In genomic region chr3:52029661-52030081, GRCm38 (mm10) we compare ENCODE assay signal across 8 mouse cellular contexts.
DNase-seq lines count a peak whose midpoint lies in the region; ATAC-seq and TF ChIP-seq lines count a peak whose summit lies in the region.

No protein-coding gene starts in this region.

- peak overlapping the region; percentile 3; the same call in 1 of the 2 replicates for H3K4me3 ChIP-seq in embryonic facial prominence, embryonic 14.5 days (ENCODE audit: low read depth, low read length)
- no peak overlapping the region; the same call in 1 of the 2 replicates for H3K4me3 ChIP-seq in hindbrain, embryonic 12.5 days
- H3K4me3 ChIP-seq in liver, adult 2 months (ENCODE audit: insufficient read depth, low read depth, low read length): peak overlapping the region; percentile 41
- no peak overlapping the region for H3K4me3 ChIP-seq in neural tube, embryonic 11.5 days (ENCODE audit: low read depth, low read length)
- no peak overlapping the region for H3K4me3 ChIP-seq in midbrain, postnatal 0 days (ENCODE audit: low read depth, low read length)

- no peaks in the 10 kb centered on the region for H3K9me3 ChIP-seq in embryonic facial prominence, embryonic 14.5 days (ENCODE audit: control insufficient read depth, low read length)
- H3K9me3 ChIP-seq in hindbrain, embryonic 12.5 days (replicated peaks): no peaks in the 10 kb centered on the region
- no peaks in the 10 kb centered on the region for H3K9me3 ChIP-seq in neural tube, embryonic 11.5 days (ENCODE audit: control insufficient read depth, low read length)
- no peaks in the 10 kb centered on the region for H3K9me3 ChIP-seq in midbrain, postnatal 0 days (ENCODE audit: low read length)

- peak overlapping the region; percentile 35; the same call in 1 of the 2 replicates for H3K4me2 ChIP-seq in embryonic facial prominence, embryonic 14.5 days (ENCODE audit: low read depth, low read length)
- peak overlapping the region; percentile 30; the same call in 1 of the 2 replicates for H3K4me2 ChIP-seq in hindbrain, embryonic 12.5 days (replicated peaks)
- peak overlapping the region; percentile 10; the same call in 1 of the 2 replicates for H3K4me2 ChIP-seq in neural tube, embryonic 11.5 days (ENCODE audit: low read depth)
- H3K4me2 ChIP-seq in midbrain, postnatal 0 days (ENCODE audit: low read depth, low read length, poor library complexity, severe bottlenecking): no peak overlapping the region

- H3K9ac ChIP-seq in embryonic facial prominence, embryonic 14.5 days (ENCODE audit: low read depth, low read length): no peak overlapping the region
- no peak overlapping the region for H3K9ac ChIP-seq in hindbrain, embryonic 12.5 days
- peak overlapping the region; percentile 25; the same call in 1 of the 2 replicates for H3K9ac ChIP-seq in liver, adult 2 months (ENCODE audit: low read depth, low read length)
- H3K9ac ChIP-seq in neural tube, embryonic 11.5 days (ENCODE audit: low read length): no peak overlapping the region
- no peak overlapping the region for H3K9ac ChIP-seq in midbrain, postnatal 0 days (replicated peaks; ENCODE audit: low read length, poor library complexity, severe bottlenecking)

- H3K4me1 ChIP-seq in embryonic facial prominence, embryonic 14.5 days (ENCODE audit: control insufficient read depth, insufficient read depth, low read length): peaks cover 9% of the 10 kb centered on the region
- H3K4me1 ChIP-seq in hindbrain, embryonic 12.5 days: peaks cover 28% of the 10 kb centered on the region
- H3K4me1 ChIP-seq in liver, adult 2 months (ENCODE audit: control insufficient read depth, insufficient read depth, low read length): peaks cover 2% of the 10 kb centered on the region; the same call in 1 of the 2 replicates
- peaks cover 28% of the 10 kb centered on the region for H3K4me1 ChIP-seq in neural tube, embryonic 11.5 days (ENCODE audit: control insufficient read depth, insufficient read depth, low read length)
- no peaks in the 10 kb centered on the region; the same call in 1 of the 2 replicates for H3K4me1 ChIP-seq in midbrain, postnatal 0 days (ENCODE audit: insufficient read depth, low read length)

- TF ChIP-seq POLR2A in liver, adult 2 months (IDR thresholded peaks at IDR 0.05; ENCODE audit: extremely low read depth, insufficient read depth, low read length): no peak

- H3K27me3 ChIP-seq in embryonic facial prominence, embryonic 14.5 days (replicated peaks; ENCODE audit: control insufficient read depth, insufficient read depth, low read length): no peaks in the 10 kb centered on the region
- H3K27me3 ChIP-seq in hindbrain, embryonic 12.5 days: no peaks in the 10 kb centered on the region
- H3K27me3 ChIP-seq in liver, adult 2 months (ENCODE audit: control insufficient read depth, insufficient read depth, low read length): no peaks in the 10 kb centered on the region
- H3K27me3 ChIP-seq in neural tube, embryonic 11.5 days (ENCODE audit: control insufficient read depth, insufficient read depth, low read length): no peaks in the 10 kb centered on the region
- H3K27me3 ChIP-seq in midbrain, postnatal 0 days (ENCODE audit: insufficient read depth, low read length): no peaks in the 10 kb centered on the region

- no peaks in the 10 kb centered on the region for H3K36me3 ChIP-seq in embryonic facial prominence, embryonic 14.5 days (ENCODE audit: control insufficient read depth, insufficient read depth, low read length)
- H3K36me3 ChIP-seq in hindbrain, embryonic 12.5 days: no peaks in the 10 kb centered on the region
- H3K36me3 ChIP-seq in liver, adult 2 months (ENCODE audit: control insufficient read depth, insufficient read depth, low read length): no peaks in the 10 kb centered on the region
- no peaks in the 10 kb centered on the region for H3K36me3 ChIP-seq in neural tube, embryonic 11.5 days (ENCODE audit: control insufficient read depth, insufficient read depth, low read length)
- H3K36me3 ChIP-seq in midbrain, postnatal 0 days (ENCODE audit: insufficient read depth, low read length): no peaks in the 10 kb centered on the region

- peak; percentile 42; the same call in 1 of the 2 replicates for ATAC-seq in embryonic facial prominence, embryonic 14.5 days (ENCODE audit: low read depth)
- no peak for ATAC-seq in hindbrain, embryonic 12.5 days (ENCODE audit: low FRiP score)
- ATAC-seq in neural tube, embryonic 11.5 days (ENCODE audit: insufficient read depth, low FRiP score, low TSS enrichment): no peak
- ATAC-seq in midbrain, postnatal 0 days (ENCODE audit: low FRiP score): no peak

- no peaks in the 10 kb centered on the region for H3K79me2 ChIP-seq in liver, adult 2 months (ENCODE audit: control insufficient read depth, insufficient read depth, low read length)

- DNase-seq in layer of hippocampus, adult 11-12 months (ENCODE audit: low spot score): peak; percentile 71
- no peak for DNase-seq in layer of hippocampus, postnatal 25 days (ENCODE audit: extremely low spot score in 1 of 2, low spot score in 1 of 2)
- peak; percentile 66 for DNase-seq in embryonic facial prominence, embryonic 14.5 days (ENCODE audit: low spot score)
- DNase-seq in liver, adult 2 months (ENCODE audit: extremely low read depth, low read depth, low spot score): no peak
- DNase-seq in neural tube, embryonic 11.5 days (ENCODE audit: low spot score): peak; percentile 48
- no peak for DNase-seq in urinary bladder, adult 2 months (ENCODE audit: low spot score)
- DNase-seq in midbrain, postnatal 0 days (ENCODE audit: low spot score): no peak

- no peak overlapping the region for H3K27ac ChIP-seq in embryonic facial prominence, embryonic 14.5 days (replicated peaks; ENCODE audit: low read depth, low read length)
- peak overlapping the region; percentile 30; the same call in 1 of the 2 replicates for H3K27ac ChIP-seq in hindbrain, embryonic 12.5 days
- H3K27ac ChIP-seq in liver, adult 2 months (replicated peaks; ENCODE audit: insufficient read depth, low read depth, low read length): no peak overlapping the region
- H3K27ac ChIP-seq in neural tube, embryonic 11.5 days (ENCODE audit: low read depth, low read length): 0 out of 2 replicates have a peak overlapping the region, but pooled peaks have one; percentile 0
- H3K27ac ChIP-seq in midbrain, postnatal 0 days (ENCODE audit: low read depth, low read length): no peak overlapping the region

- no peak for TF ChIP-seq CTCF in liver, adult 2 months (IDR thresholded peaks at IDR 0.05; ENCODE audit: low read depth, low read length)
- TF ChIP-seq CTCF in midbrain, postnatal 0 days (IDR thresholded peaks at IDR 0.05): no peak

- 22% methylated on average over 12 of the region's 12 CpGs for WGBS in embryonic facial prominence, embryonic 14.5 days
- 32% methylated on average over 12 of the region's 12 CpGs for WGBS in hindbrain, embryonic 12.5 days
- 18% methylated on average over 12 of the region's 12 CpGs for WGBS in liver, adult 2 months
- 37% methylated on average over 12 of the region's 12 CpGs for WGBS in neural tube, embryonic 11.5 days
- WGBS in midbrain, postnatal 0 days: 54% methylated on average over 12 of the region's 12 CpGs

Comparison
In these comparisons a context has a peak if more than half of its experiments do, and no peak if none do; other contexts are left out.
1. DNase-seq: peak in layer of hippocampus, adult 11-12 months (single experiment), embryonic facial prominence, embryonic 14.5 days (single experiment) and neural tube, embryonic 11.5 days (single experiment); none in layer of hippocampus, postnatal 25 days (0 of 2), liver, adult 2 months (single experiment), urinary bladder, adult 2 months (single experiment) and midbrain, postnatal 0 days (single experiment).
2. H3K27ac ChIP-seq: peak in hindbrain, embryonic 12.5 days (single experiment) and neural tube, embryonic 11.5 days (single experiment); none in embryonic facial prominence, embryonic 14.5 days (single experiment), liver, adult 2 months (single experiment) and midbrain, postnatal 0 days (single experiment).
3. H3K4me3 ChIP-seq: peak in embryonic facial prominence, embryonic 14.5 days (single experiment) and liver, adult 2 months (single experiment); none in hindbrain, embryonic 12.5 days (single experiment), neural tube, embryonic 11.5 days (single experiment) and midbrain, postnatal 0 days (single experiment).